Comparison of ENCODE assay signal across 13 mouse cellular contexts in the genomic region with DNA sequence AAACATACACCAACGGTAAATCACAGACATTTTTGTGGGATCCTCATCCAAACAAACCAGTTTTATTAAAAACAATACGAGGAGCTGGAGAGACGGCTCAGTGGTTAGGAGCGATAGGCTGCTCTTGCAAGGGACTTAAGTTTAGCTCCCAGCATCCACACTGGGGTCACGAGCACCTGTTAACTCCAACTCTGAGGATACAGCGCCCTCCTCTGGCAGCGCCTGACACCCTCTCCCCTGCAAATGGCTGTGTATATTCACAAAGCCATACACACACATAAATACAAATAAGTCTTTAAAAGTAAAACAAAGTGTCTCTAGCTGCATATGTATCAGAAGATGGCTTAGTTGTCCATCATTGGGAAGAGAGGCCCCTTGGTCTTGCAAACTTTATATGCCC. TPM values are rescaled to one million over a fixed set of nuclear protein-coding genes. Genes with fewer than 3 reads are reported as not detected.
DNase-seq lines count a peak whose midpoint lies in the region; ATAC-seq and TF ChIP-seq lines count a peak whose summit lies in the region.
"Had no signal": no experiment of that assay in that cellular context is flagged by ENCODE, and none has a peak within 500 bp of the region (broad histone marks: within the 10 kb centered on the region; RNA-seq: fewer than 3 reads in every experiment).

No protein-coding gene starts in this region.

- H3K27ac ChIP-seq in intestine, postnatal 0 days (ENCODE audit: low read depth, low read length): no peak overlapping the region
- H3K27ac ChIP-seq in intestine, embryonic 16.5 days (ENCODE audit: low read length): no peak overlapping the region
- H3K27ac ChIP-seq in stomach, postnatal 0 days (replicated peaks): no peak overlapping the region
- H3K27ac ChIP-seq in midbrain, embryonic 15.5 days: no peak overlapping the region
- H3K27ac ChIP-seq: liver, embryonic 13.5 days had no signal

- DNase-seq in thymus, postnatal 14 days: peak; percentile 8
- DNase-seq in thymus, postnatal 0 days (ENCODE audit: low spot score): no peak
- peak; percentile 75 for DNase-seq in WW6 (ENCODE audit: low read depth, low spot score)
- no peak for DNase-seq in stomach, postnatal 0 days (ENCODE audit: low spot score)
- DNase-seq in embryo, embryonic 9.5 days (ENCODE audit: extremely low spot score): no peak
- DNase-seq: liver, embryonic 13.5 days; right cerebral cortex, postnatal 14 days had no signal

- no peak overlapping the region for H3K4me3 ChIP-seq in intestine, postnatal 0 days (ENCODE audit: low read depth, low read length)
- no peak overlapping the region for H3K4me3 ChIP-seq in intestine, embryonic 16.5 days (ENCODE audit: low read length)
- H3K4me3 ChIP-seq in stomach, postnatal 0 days (ENCODE audit: low read depth, low read length): no peak overlapping the region
- H3K4me3 ChIP-seq in midbrain, embryonic 15.5 days: no peak overlapping the region
- H3K4me3 ChIP-seq: heart, embryonic 12.5 days; liver, embryonic 13.5 days had no signal

- 75% methylated on average over 7 of the region's 7 CpGs for WGBS in intestine, postnatal 0 days
- 70% methylated on average over 7 of the region's 7 CpGs for WGBS in intestine, embryonic 16.5 days
- 77% methylated on average over 7 of the region's 7 CpGs for WGBS in stomach, postnatal 0 days
- 76% methylated on average over 7 of the region's 7 CpGs for WGBS in midbrain, embryonic 15.5 days

- H3K9me3 ChIP-seq in intestine, postnatal 0 days (ENCODE audit: control insufficient read depth): no peaks in the 10 kb centered on the region
- no peaks in the 10 kb centered on the region for H3K9me3 ChIP-seq in intestine, embryonic 16.5 days (ENCODE audit: control insufficient read depth, low read length)
- no peaks in the 10 kb centered on the region for H3K9me3 ChIP-seq in stomach, postnatal 0 days (ENCODE audit: control insufficient read depth, low read length)
- H3K9me3 ChIP-seq in midbrain, embryonic 15.5 days: no peaks in the 10 kb centered on the region
- H3K9me3 ChIP-seq: heart, embryonic 12.5 days; liver, embryonic 13.5 days had no signal

- TF ChIP-seq EP300 in stomach, postnatal 0 days (optimal IDR thresholded peaks at IDR 0.05): no peak

- H3K9ac ChIP-seq in intestine, postnatal 0 days (ENCODE audit: low read depth, low read length): no peak overlapping the region
- H3K9ac ChIP-seq in intestine, embryonic 16.5 days (ENCODE audit: low read depth, low read length): no peak overlapping the region
- H3K9ac ChIP-seq in stomach, postnatal 0 days (ENCODE audit: low read length): no peak overlapping the region
- H3K9ac ChIP-seq in midbrain, embryonic 15.5 days: no peak overlapping the region
- H3K9ac ChIP-seq: heart, embryonic 12.5 days; liver, embryonic 13.5 days had no signal

- no peak for ATAC-seq in intestine, postnatal 0 days
- ATAC-seq in intestine, embryonic 16.5 days: no peak
- ATAC-seq in stomach, postnatal 0 days (ENCODE audit: low FRiP score, low TSS enrichment): no peak
- no peak for ATAC-seq in midbrain, embryonic 15.5 days (replicated peaks)

- no peaks in the 10 kb centered on the region for H3K36me3 ChIP-seq in intestine, postnatal 0 days (ENCODE audit: control insufficient read depth, insufficient read depth)
- H3K36me3 ChIP-seq in intestine, embryonic 16.5 days (ENCODE audit: control insufficient read depth, insufficient read depth, low read length): no peaks in the 10 kb centered on the region
- no peaks in the 10 kb centered on the region for H3K36me3 ChIP-seq in stomach, postnatal 0 days (ENCODE audit: control insufficient read depth, insufficient read depth, low read length)
- no peaks in the 10 kb centered on the region for H3K36me3 ChIP-seq in midbrain, embryonic 15.5 days (replicated peaks)
- H3K36me3 ChIP-seq: heart, embryonic 12.5 days; liver, embryonic 13.5 days had no signal

- TF ChIP-seq CTCF in intestine, postnatal 0 days (IDR thresholded peaks at IDR 0.05; ENCODE audit: low read depth): peak; percentile 41
- TF ChIP-seq CTCF in stomach, postnatal 0 days (IDR thresholded peaks at IDR 0.05; ENCODE audit: low read depth): peak; percentile 48

- no peaks in the 10 kb centered on the region for H3K27me3 ChIP-seq in intestine, postnatal 0 days (replicated peaks; ENCODE audit: control insufficient read depth, insufficient read depth, low read length)
- no peaks in the 10 kb centered on the region for H3K27me3 ChIP-seq in intestine, embryonic 16.5 days (replicated peaks; ENCODE audit: control insufficient read depth, insufficient read depth, low read length)
- H3K27me3 ChIP-seq in stomach, postnatal 0 days (ENCODE audit: control insufficient read depth, insufficient read depth, low read length): no peaks in the 10 kb centered on the region
- H3K27me3 ChIP-seq in midbrain, embryonic 15.5 days (replicated peaks): no peaks in the 10 kb centered on the region
- H3K27me3 ChIP-seq: heart, embryonic 12.5 days; liver, embryonic 13.5 days had no signal

- H3K4me1 ChIP-seq in intestine, postnatal 0 days (replicated peaks; ENCODE audit: control insufficient read depth, insufficient read depth, low read length): no peaks in the 10 kb centered on the region
- H3K4me1 ChIP-seq in intestine, embryonic 16.5 days (ENCODE audit: control insufficient read depth, insufficient read depth, low read length): no peaks in the 10 kb centered on the region
- H3K4me1 ChIP-seq in stomach, postnatal 0 days (replicated peaks; ENCODE audit: control insufficient read depth, insufficient read depth): no peaks in the 10 kb centered on the region
- H3K4me1 ChIP-seq in midbrain, embryonic 15.5 days: no peaks in the 10 kb centered on the region
- H3K4me1 ChIP-seq: liver, embryonic 13.5 days had no signal

- H3K4me2 ChIP-seq in intestine, postnatal 0 days (replicated peaks; ENCODE audit: low read depth): no peak overlapping the region
- H3K4me2 ChIP-seq in intestine, embryonic 16.5 days (ENCODE audit: low read depth, low read length): no peak overlapping the region
- H3K4me2 ChIP-seq in stomach, postnatal 0 days (replicated peaks; ENCODE audit: low read depth): no peak overlapping the region
- H3K4me2 ChIP-seq in midbrain, embryonic 15.5 days: no peak overlapping the region
- H3K4me2 ChIP-seq: heart, embryonic 12.5 days; liver, embryonic 13.5 days had no signal

RNA-seq across cellular contexts. Expression of a gene that starts 20.6 kb away (rescaled TPM):
- not detected in 2 replicates for polyA plus RNA-seq in intestine, postnatal 0 days (2015; fragmentation: Nextera tagmentation; extraction: Ambion mirVana)
- polyA plus RNA-seq in intestine, embryonic 16.5 days (2015; fragmentation: Nextera tagmentation; extraction: Ambion mirVana): not detected in 2 replicates
- 0.08 TPM in 1 of 2 replicates, not detected in the other for polyA plus RNA-seq in thymus, postnatal 0 days (2015; fragmentation: Nextera tagmentation; extraction: Ambion mirVana)
- not detected in 2 replicates for polyA plus RNA-seq in stomach, postnatal 0 days (2015; fragmentation: Nextera tagmentation; extraction: Ambion mirVana)
- polyA plus RNA-seq in midbrain, embryonic 15.5 days (2015; fragmentation: Nextera tagmentation; extraction: Ambion mirVana): 0.05 TPM in 1 of 2 replicates, not detected in the other
- polyA plus RNA-seq: forebrain, embryonic 11.5 days; heart, embryonic 12.5 days had no signal

RNA-seq across cellular contexts. Expression of a gene that starts 25.9 kb away (rescaled TPM):
- polyA plus RNA-seq in intestine, postnatal 0 days (2015; fragmentation: Nextera tagmentation; extraction: Ambion mirVana): 0.69 and 0.73 TPM in 2 replicates
- polyA plus RNA-seq in intestine, embryonic 16.5 days (2015; fragmentation: Nextera tagmentation; extraction: Ambion mirVana): 2.4 and 2.8 TPM in 2 replicates
- polyA plus RNA-seq in thymus, postnatal 0 days (2015; fragmentation: Nextera tagmentation; extraction: Ambion mirVana): 0.14 and 0.27 TPM in 2 replicates
- polyA plus RNA-seq in stomach, postnatal 0 days (2015; fragmentation: Nextera tagmentation; extraction: Ambion mirVana): 16.1 and 16.9 TPM in 2 replicates
- polyA plus RNA-seq in midbrain, embryonic 15.5 days (2015; fragmentation: Nextera tagmentation; extraction: Ambion mirVana): not detected in 2 replicates
- polyA plus RNA-seq: cortical plate, adult 2 months; forebrain, embryonic 11.5 days; heart, embryonic 12.5 days; liver, embryonic 13.5 days had no signal

Comparison
In these comparisons a context has a peak if more than half of its experiments do, and no peak if none do; other contexts are left out.
1. DNase-seq: peak in thymus, postnatal 14 days (single experiment) and WW6 (single experiment); none in thymus, postnatal 0 days (single experiment), stomach, postnatal 0 days (single experiment) and embryo, embryonic 9.5 days (single experiment).